Mouse (Mus musculus): ENCODE measurements around the gene Olfr774.
"Not testable (repeated sequence)": the region's sequence is repeated elsewhere in the genome, so short reads cannot be mapped to it uniquely, and the experiment has no call there.

The Olfr774 gene

GRCm38 (mm10) chr10:129235904-129236303 is at the start of gene Olfr774:
Gene Olfr774 (plus strand): TSS chr10:129236204.
- no peak for DNase-seq (ENCODE audit: low read depth, low spot score)

GRCm38 (mm10) chr10:129187319-129187718 is 48.7 kb upstream of the Olfr774 start, which contains the start of gene Olfr773:
Gene Olfr773 (minus strand): TSS chr10:129187419.
- not testable (repeated sequence) for DNase-seq (ENCODE audit: low read depth, low spot score)

- DNase-seq (ENCODE audit: low read depth, low spot score): no peak
Observed at GRCm38 (mm10) chr10:129230737-129231136, 5.3 kb upstream of the Olfr774 start.

DNA sequence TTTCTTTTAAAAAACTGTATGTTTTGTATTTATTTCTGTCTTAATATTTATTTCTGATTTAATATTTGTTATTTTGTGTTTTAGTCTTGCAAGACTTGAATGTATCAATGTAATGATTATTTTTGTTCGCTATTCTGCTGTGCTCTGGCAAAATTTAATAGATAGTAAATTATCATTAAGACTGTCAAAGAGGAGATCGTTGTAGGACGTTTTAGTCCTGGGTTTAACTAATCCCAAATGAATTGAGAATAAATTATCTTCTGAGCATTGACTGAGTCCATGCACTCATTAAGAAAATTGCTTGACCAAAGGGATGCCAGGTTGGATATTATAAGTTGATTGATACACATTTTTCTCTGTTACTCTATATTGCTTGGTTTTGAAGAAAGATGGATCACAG is 12.1 kb downstream of the Olfr774 start, which contains the start of gene Olfr775:
Olfr775 (plus strand) TSS at position 301 of the 400 bp plus-strand sequence.
- DNase-seq (ENCODE audit: low read depth, low spot score): no peak

DNA sequence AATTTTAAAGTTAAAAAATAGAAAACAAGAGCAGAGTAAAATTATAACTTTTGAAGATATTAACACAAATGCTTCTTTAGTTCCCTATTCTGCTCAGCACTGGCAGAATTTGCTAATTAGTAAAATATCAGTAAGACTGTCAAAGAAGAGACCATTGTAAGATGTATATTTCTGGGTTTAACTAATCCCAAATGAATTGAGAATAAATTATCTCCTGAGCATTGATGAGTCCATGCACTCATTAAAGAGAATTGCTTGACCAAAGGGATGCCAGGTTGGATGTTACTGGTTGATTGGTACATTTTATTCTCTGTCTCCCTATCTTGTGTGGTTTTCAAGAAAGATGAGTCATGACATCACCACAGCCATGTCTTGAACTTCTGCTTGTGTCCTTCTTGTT is 22.8 kb downstream of the Olfr774 start, which contains the start of gene Olfr776:
Olfr776 (plus strand) TSS at position 301 of the 400 bp plus-strand sequence.
- no peak for DNase-seq (ENCODE audit: low read depth, low spot score)

DNA sequence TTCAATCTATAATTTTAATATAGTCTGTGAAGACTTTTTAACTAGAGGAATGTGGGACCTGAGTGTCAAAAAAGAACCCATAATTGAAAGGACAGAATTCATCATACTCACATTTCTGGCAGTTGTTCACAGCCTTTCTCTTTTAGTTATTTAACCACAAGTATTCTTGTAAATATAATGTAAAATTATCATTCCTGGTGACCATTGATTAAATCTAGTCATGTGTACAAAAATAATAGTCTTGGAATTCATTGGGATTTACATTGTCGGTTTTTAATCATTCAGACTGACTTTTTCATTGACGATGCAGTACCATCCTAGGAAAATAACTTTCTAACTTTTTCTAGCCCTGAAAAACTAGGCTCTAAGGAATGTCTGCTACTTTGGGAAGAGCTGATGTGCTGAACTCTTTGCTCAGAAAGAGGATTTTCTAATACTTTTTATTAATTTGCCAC is 35.1 kb downstream of the Olfr774 start, which contains the start of gene Olfr777:
Olfr777 (minus strand) TSS at position 405 of the 455 bp plus-strand sequence.
- DNase-seq (ENCODE audit: low read depth, low spot score): no peak
